Mouse (Mus musculus) heart, postnatal 0 days (tissue): ENCODE results near the gene Mroh3. TPM values are rescaled to one million over a fixed set of nuclear protein-coding genes. Genes with fewer than 3 reads are reported as not detected.
A peak's percentile ranks its signal among the peaks of the same experiment; 100 is the strongest.

Source experiments
- ATAC-seq: fragments of 200-750 bp; cut with Nextera tagmentation; 2 replicates; pipeline ENCODE4 v1.8.0; 2017; ENCODE audit warnings: low read depth, moderate number of reproducible peaks, moderate library complexity; ENCODE audit not compliant: insufficient read depth
- DNase-seq: peaks from one replicate; pipeline ENCODE4 v3.0.0-alpha.2; 2016; ENCODE audit warnings: low spot score
- H3K27ac ChIP-seq: fragments of 300-500 bp; sonication (generic); 2 replicates; pipeline ENCODE4 v1.5.1; 2014; ENCODE audit warnings: low read depth, mild to moderate bottlenecking
- H3K27me3 ChIP-seq: fragments of 300-500 bp; sonication (generic); 2 replicates; pipeline ENCODE4 v1.6.1; 2014; ENCODE audit warnings: low read length, mixed read lengths; ENCODE audit not compliant: control insufficient read depth, insufficient read depth
- H3K36me3 ChIP-seq: fragments of 300-500 bp; sonication (generic); replicated peaks from 2 replicates; pipeline ENCODE4 v1.6.1; 2014; ENCODE audit warnings: low read length, mixed read lengths; ENCODE audit not compliant: control insufficient read depth, insufficient read depth
- H3K4me1 ChIP-seq: fragments of 300-500 bp; sonication (generic); 2 replicates; pipeline ENCODE4 v1.6.1; 2014; ENCODE audit warnings: antibody characterized with exemption; ENCODE audit not compliant: control insufficient read depth, insufficient read depth
- H3K4me2 ChIP-seq: fragments of 300-500 bp; sonication (generic); 2 replicates; pipeline ENCODE4 v1.6.1; 2014; ENCODE audit warnings: low read depth, mild to moderate bottlenecking, low read length, moderate library complexity
- H3K4me3 ChIP-seq: fragments of 300-500 bp; sonication (generic); 2 replicates; pipeline ENCODE4 v1.5.1; 2014; ENCODE audit warnings: low read depth, low read length
- H3K9ac ChIP-seq: fragments of 300-500 bp; sonication (generic); replicated peaks from 2 replicates; pipeline ENCODE4 v1.6.1; 2014; ENCODE audit warnings: low read depth, low read length, mixed read lengths
- H3K9me3 ChIP-seq: fragments of 300-500 bp; sonication (generic); replicated peaks from 2 replicates; pipeline ENCODE4 v1.6.1; 2016; ENCODE audit warnings: low read length; ENCODE audit not compliant: control insufficient read depth
- CTCF ChIP-seq: IDR thresholded peaks from 2 replicates; pipeline ENCODE4 v1.5.1; 2016; ENCODE audit warnings: antibody characterized with exemption, control low read depth, low read depth
- EP300 ChIP-seq: IDR thresholded peaks from 2 replicates; pipeline ENCODE4 v1.6.1; 2016; ENCODE audit warnings: antibody characterized with exemption, low read depth
- whole genome bisulfite sequencing: fragments of 180-500 bp; shearing (Covaris S2); extraction: QIAGEN DNeasy Blood & Tissue Kit; methylation state at CpG from one replicate; pipeline ENCODE4 v1.1.7; 2014; 5-methylcytosine and 5-hydroxymethylcytosine counted together
- polyA plus RNA-seq: library from polyadenylated mRNA; unstranded; fragments of >200 nt; fragmentation: Nextera tagmentation; extraction: Ambion mirVana; gene quantifications from 2 replicates; pipeline ENCODE4 v1.2.1, GENCODE M21; 2015
- total RNA-seq: library from RNA; depleted of rRNA; stranded (reverse); fragments of >200 nt; gene quantifications from 2 replicates; pipeline ENCODE4 v1.2.3, GENCODE M21; 2014; ENCODE audit warnings: low replicate concordance

The Mroh3 gene
- total and polyA plus RNA-seq, 2 experiments from 2014 or later = not detected

- Histone ChIP-seq H3K27ac (no peak overlapping the region), H3K4me1 (no peaks in the 10 kb centered on the region), H3K27me3 (peaks cover 5% of the 10 kb centered on the region; the same call in 1 of the 2 replicates), H3K9me3 (no peaks in the 10 kb centered on the region), H3K9ac (no peak overlapping the region), H3K36me3 (no peaks in the 10 kb centered on the region), H3K4me2 (no peak overlapping the region), H3K4me3 (no peak overlapping the region)
- peak; percentile 29; the same call in 1 of the 2 replicates for ATAC-seq
- DNase-seq = peak; percentile 58
- TF ChIP-seq EP300 (no peak), CTCF (peak; percentile 68)
- 53% methylated on average over 8 of the region's 8 CpGs for WGBS
These were observed 45.0 kb downstream of the Mroh3 start for GRCm38 (mm10) chr1:136167657-136168056.

- H3K9ac ChIP-seq = no peak overlapping the region
- no peak overlapping the region for H3K4me2 ChIP-seq
- TF ChIP-seq EP300 (no peak), CTCF (no peak)
- no peaks in the 10 kb centered on the region for H3K36me3 ChIP-seq
- WGBS = 70% methylated on average over 2 of the region's 2 CpGs
- no peaks in the 10 kb centered on the region for H3K9me3 ChIP-seq
- ATAC-seq (no peak), DNase-seq (no peak)
- no peak overlapping the region for H3K27ac ChIP-seq
- no peaks in the 10 kb centered on the region for H3K4me1 ChIP-seq
- no peak overlapping the region for H3K4me3 ChIP-seq
- no peaks in the 10 kb centered on the region for H3K27me3 ChIP-seq
These were observed 47.2 kb downstream of the Mroh3 start for GRCm38 (mm10) chr1:136165436-136165835.

- TF ChIP-seq CTCF (no peak), EP300 (no peak)
- no peaks in the 10 kb centered on the region for H3K27me3 ChIP-seq
- H3K36me3 ChIP-seq = no peaks in the 10 kb centered on the region
- H3K4me2 ChIP-seq = no peak overlapping the region
- no peak overlapping the region for H3K27ac ChIP-seq
- ATAC-seq (no peak), DNase-seq (no peak)
- H3K9me3 ChIP-seq = no peaks in the 10 kb centered on the region
- H3K9ac ChIP-seq = no peak overlapping the region
- H3K4me1 ChIP-seq = no peaks in the 10 kb centered on the region
- no peak overlapping the region for H3K4me3 ChIP-seq
- 83% methylated on average over 7 of the region's 7 CpGs for WGBS
These were observed 51.2 kb downstream of the Mroh3 start for GRCm38 (mm10) chr1:136161333-136161921.

GRCm38 (mm10) chr1:136160930-136161329 lies 51.7 kb downstream of the Mroh3 start:
- no peak overlapping the region for H3K4me3 ChIP-seq
- H3K9me3 ChIP-seq = no peaks in the 10 kb centered on the region
- no peak overlapping the region for H3K4me2 ChIP-seq
- DNase-seq (no peak), ATAC-seq (no peak)
- H3K36me3 ChIP-seq = no peaks in the 10 kb centered on the region
- 73% methylated on average over 6 of the region's 6 CpGs for WGBS
- no peak overlapping the region for H3K27ac ChIP-seq
- no peak overlapping the region for H3K9ac ChIP-seq
- no peaks in the 10 kb centered on the region for H3K4me1 ChIP-seq
- no peaks in the 10 kb centered on the region for H3K27me3 ChIP-seq
- TF ChIP-seq CTCF (no peak), EP300 (no peak)

- WGBS = 86% methylated on average over 12 of the region's 12 CpGs
- Histone ChIP-seq H3K9me3 (no peaks in the 10 kb centered on the region), H3K4me3 (no peak overlapping the region), H3K4me2 (no peak overlapping the region), H3K27me3 (no peaks in the 10 kb centered on the region), H3K36me3 (no peaks in the 10 kb centered on the region), H3K9ac (no peak overlapping the region), H3K4me1 (no peaks in the 10 kb centered on the region), H3K27ac (no peak overlapping the region)
- no peak for ATAC-seq
- TF ChIP-seq CTCF (no peak), EP300 (no peak)
- DNase-seq = no peak
These were observed 52.3 kb downstream of the Mroh3 start for GRCm38 (mm10) chr1:136160297-136160696.

- TF ChIP-seq EP300 (no peak), CTCF (no peak)
- DNase-seq (no peak), ATAC-seq (no peak)
- 0 out of 2 replicates have a peak overlapping the region, but pooled peaks have one; percentile 21 for H3K4me2 ChIP-seq
- H3K4me1 ChIP-seq = no peaks in the 10 kb centered on the region
- no peaks in the 10 kb centered on the region for H3K27me3 ChIP-seq
- no peaks in the 10 kb centered on the region for H3K9me3 ChIP-seq
- no peak overlapping the region for H3K9ac ChIP-seq
- no peak overlapping the region for H3K4me3 ChIP-seq
- WGBS = 51% methylated on average over 10 of the region's 12 CpGs
- H3K36me3 ChIP-seq = no peaks in the 10 kb centered on the region
- no peak overlapping the region for H3K27ac ChIP-seq
These were observed 52.8 kb downstream of the Mroh3 start for GRCm38 (mm10) chr1:136159830-136160229.
